Mouse (Mus musculus) hindbrain, postnatal 0 days (tissue): Measurements from ENCODE around the gene Ube2h. TPM values are rescaled to one million over a fixed set of nuclear protein-coding genes. Genes with fewer than 3 reads are reported as not detected.
A peak's percentile ranks its signal among the peaks of the same experiment; 100 is the strongest.

Experiments used
- ATAC-seq: fragments of 200-750 bp; cut with Nextera tagmentation; 2 replicates; pipeline ENCODE4 v1.8.0; 2017; ENCODE audit warnings: mild to moderate bottlenecking, moderate TSS enrichment, moderate library complexity
- DNase-seq: peaks from one replicate; pipeline ENCODE4 v3.0.0-alpha.2; 2015; ENCODE audit warnings: low spot score
- H3K27ac ChIP-seq: fragments of 300-500 bp; sonication (generic); 2 replicates; pipeline ENCODE4 v1.5.1; 2014; ENCODE audit warnings: mild to moderate bottlenecking
- H3K27me3 ChIP-seq: fragments of 300-500 bp; sonication (generic); 2 replicates; pipeline ENCODE4 v1.6.1; 2014; ENCODE audit warnings: low read length, mixed read lengths; ENCODE audit not compliant: insufficient read depth
- H3K36me3 ChIP-seq: fragments of 300-500 bp; sonication (generic); 2 replicates; pipeline ENCODE4 v1.6.1; 2014; ENCODE audit warnings: low read length, mixed read lengths; ENCODE audit not compliant: insufficient read depth
- H3K4me1 ChIP-seq: fragments of 300-500 bp; sonication (generic); 2 replicates; pipeline ENCODE4 v1.6.1; 2014; ENCODE audit warnings: antibody characterized with exemption, low read length, mixed read lengths; ENCODE audit not compliant: insufficient read depth
- H3K4me2 ChIP-seq: fragments of 300-500 bp; sonication (generic); 2 replicates; pipeline ENCODE4 v1.6.1; 2014; ENCODE audit warnings: low read depth, mild to moderate bottlenecking, low read length, moderate library complexity, mixed read lengths
- H3K4me3 ChIP-seq: fragments of 300-500 bp; sonication (generic); 2 replicates; pipeline ENCODE4 v1.5.1; 2014; ENCODE audit warnings: low read length
- H3K9ac ChIP-seq: fragments of 300-500 bp; sonication (generic); replicated peaks from 2 replicates; pipeline ENCODE4 v1.6.1; 2014; ENCODE audit warnings: mild to moderate bottlenecking, low read length, moderate library complexity, mixed read lengths
- H3K9me3 ChIP-seq: fragments of 300-500 bp; sonication (generic); 2 replicates; pipeline ENCODE4 v1.6.1; 2016; ENCODE audit warnings: low read length, mixed read lengths
- CTCF ChIP-seq: IDR thresholded peaks from 2 replicates; pipeline ENCODE4 v1.5.1; 2016; ENCODE audit warnings: antibody characterized with exemption, control low read depth, low read depth
- WGBS: fragments of 180-500 bp; shearing (Covaris S2); extraction: QIAGEN DNeasy Blood & Tissue Kit; methylation state at CpG from one replicate; pipeline ENCODE4 v1.1.7; 2014; 5-methylcytosine and 5-hydroxymethylcytosine counted together
- microRNA counts: library from miRNA; unstranded; fragments of <30 nt; microRNA quantifications from one replicate; lab custom pipeline; 2015
- microRNA-seq, 2 experiments: library from miRNA; unstranded; fragments of <30 nt; microRNA quantifications; one replicate each; pipeline ENCODE4; 2016
- polyA plus RNA-seq: library from polyadenylated mRNA; unstranded; fragments of >200 nt; fragmentation: Nextera tagmentation; extraction: Ambion mirVana; gene quantifications from 2 replicates; pipeline ENCODE4 v1.2.1, GENCODE M21; 2015
- total RNA-seq: library from RNA; depleted of rRNA; stranded (reverse); fragments of >200 nt; gene quantifications from 2 replicates; pipeline ENCODE4 v1.2.3, GENCODE M21; 2014; rRNA removed

Gene Ube2h
- total and polyA plus RNA-seq, 2 experiments from 2014 or later: 41.6 to 42.1 TPM

GRCm38 (mm10) chr6:30166349-30166748 is 138.0 kb downstream of the Ube2h start:
- H3K27me3 ChIP-seq: peaks cover 9% of the 10 kb centered on the region; the same call in 1 of the 2 replicates
- H3K9me3 ChIP-seq: no peaks in the 10 kb centered on the region
- no peaks in the 10 kb centered on the region for H3K4me1 ChIP-seq
- DNase-seq (no peak), ATAC-seq (no peak)
- WGBS: 54% methylated on average over 3 of the region's 3 CpGs
- H3K27ac ChIP-seq: no peak overlapping the region
- H3K36me3 ChIP-seq: no peaks in the 10 kb centered on the region
- H3K4me2 ChIP-seq: no peak overlapping the region
- H3K9ac ChIP-seq: no peak overlapping the region
- H3K4me3 ChIP-seq: no peak overlapping the region
- TF ChIP-seq CTCF: no peak

- H3K9me3 ChIP-seq: no peaks in the 10 kb centered on the region
- H3K27me3 ChIP-seq: no peaks in the 10 kb centered on the region
- no peak overlapping the region for H3K4me3 ChIP-seq
- TF ChIP-seq CTCF: no peak
- DNase-seq: no peak
- no peaks in the 10 kb centered on the region for H3K36me3 ChIP-seq
- ATAC-seq: no peak
- H3K4me1 ChIP-seq: no peaks in the 10 kb centered on the region
- 59% methylated on average over 7 of the region's 7 CpGs for WGBS
- no peak overlapping the region for H3K9ac ChIP-seq
- no peak overlapping the region for H3K4me2 ChIP-seq
- no peak overlapping the region for H3K27ac ChIP-seq
These were observed 142.2 kb downstream of the Ube2h start for GRCm38 (mm10) chr6:30162091-30162490.

- no peaks in the 10 kb centered on the region for H3K27me3 ChIP-seq
- no peaks in the 10 kb centered on the region for H3K4me1 ChIP-seq
- WGBS: 78% methylated on average over 2 of the region's 2 CpGs
- H3K4me2 ChIP-seq: no peak overlapping the region
- H3K36me3 ChIP-seq: no peaks in the 10 kb centered on the region
- H3K27ac ChIP-seq: no peak overlapping the region
- H3K9ac ChIP-seq: no peak overlapping the region
- H3K4me3 ChIP-seq: no peak overlapping the region
- DNase-seq (no peak), ATAC-seq (no peak)
- H3K9me3 ChIP-seq: no peaks in the 10 kb centered on the region
- no peak for TF ChIP-seq CTCF
These were observed 142.7 kb downstream of the Ube2h start for GRCm38 (mm10) chr6:30161618-30162017.

MicroRNAs within 50 kb of the gene (microRNA counts, 519-probe panel; counts per million panel counts)
- microRNA mmu-miR-182 (lab: Ali Mortazavi, UCI) (not detected), microRNA mmu-miR-183 (lab: Ali Mortazavi, UCI) (3,271 counts per million, percentile 54 among the panel's probes with 10 or more counts), microRNA mmu-miR-96 (lab: Ali Mortazavi, UCI) (3,317 counts per million, percentile 55 among the panel's probes with 10 or more counts)

Small RNA genes within 50 kb of the gene (microRNA-seq; reads per million reads assigned to microRNA genes)
- gene Mir182 (755 to 997 reads per million in 2 experiments), gene Mir183 (880 to 905 reads per million in 2 experiments), gene Mir96 (315 to 403 reads per million in 2 experiments)

Other genes starting within 250 kb of the Ube2h start
- 42.7 and 54.2 TPM in 2 replicates for gene Zc3hc1, start 86.5 kb upstream of the Ube2h start, total RNA-seq
- gene Zc3hc1, start 86.5 kb upstream of the Ube2h start, polyA plus RNA-seq: 56.5 and 59.6 TPM in 2 replicates
- gene Klhdc10, start 97.3 kb upstream of the Ube2h start, total RNA-seq: 97.1 and 103 TPM in 2 replicates
- gene Klhdc10, start 97.3 kb upstream of the Ube2h start, polyA plus RNA-seq: 20.6 and 23.2 TPM in 2 replicates
- 35.3 and 50.0 TPM in 2 replicates for gene Tmem209, start 205.2 kb upstream of the Ube2h start, total RNA-seq
- 23.2 and 25.0 TPM in 2 replicates for gene Tmem209, start 205.2 kb upstream of the Ube2h start, polyA plus RNA-seq
- 0.26 TPM in 1 of 2 replicates, not detected in the other for gene Ssmem1, start 205.3 kb upstream of the Ube2h start, total RNA-seq
- 0.18 and 0.39 TPM in 2 replicates for gene Ssmem1, start 205.3 kb upstream of the Ube2h start, polyA plus RNA-seq
- 6.2 and 8.1 TPM in 2 replicates for gene Cpa2, start 237.0 kb upstream of the Ube2h start, total RNA-seq
- gene Cpa2, start 237.0 kb upstream of the Ube2h start, polyA plus RNA-seq: 14.9 and 15.7 TPM in 2 replicates